Mouse (Mus musculus): ENCODE measurements around the gene T.

DNA sequence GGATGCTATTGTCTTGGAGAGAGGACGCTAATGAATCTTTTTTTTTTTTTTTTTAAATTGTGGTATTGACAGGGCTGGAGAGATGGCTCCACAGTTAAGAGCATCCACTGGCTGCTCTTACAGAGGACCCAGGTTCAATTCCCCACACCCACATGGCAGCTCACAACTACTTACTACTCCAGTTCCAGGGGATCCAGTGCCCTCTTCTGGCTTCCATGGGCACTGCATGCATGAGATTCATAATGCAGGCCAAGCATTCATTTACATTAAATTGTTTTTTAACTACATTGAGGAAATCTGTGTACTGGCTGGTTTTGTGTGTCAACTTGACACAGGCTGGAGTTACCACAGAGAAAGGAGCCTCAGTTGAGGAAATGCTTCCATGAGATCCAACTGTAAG, 13.5 kb upstream of the T start:
- TF ChIP-seq CTCF (IDR thresholded peaks at IDR 0.05; ENCODE audit: low read depth, low read length) (peak; percentile 11; the same call in 1 of the 2 replicates), POLR2A (IDR thresholded peaks at IDR 0.05; ENCODE audit: extremely low read depth, insufficient read depth, low read length) (no peak)
